Mouse (Mus musculus) intestine, embryonic 14.5 days (tissue): ENCODE results near the gene Gm17304. TPM values are rescaled to one million over a fixed set of nuclear protein-coding genes. Genes with fewer than 3 reads are reported as not detected.

Source experiments
- ATAC-seq: fragments of 200-750 bp; cut with Nextera tagmentation; replicated peaks from 2 replicates; pipeline ENCODE4 v1.8.0; 2017; ENCODE audit warnings: low read depth, moderate number of reproducible peaks, moderate TSS enrichment, moderate library complexity; ENCODE audit not compliant: low FRiP score, low TSS enrichment
- DNase-seq: peaks from one replicate; pipeline ENCODE4 v3.0.0-alpha.2; 2018; ENCODE audit warnings: low spot score
- H3K27ac ChIP-seq: fragments of 300-500 bp; sonication (generic); 2 replicates; pipeline ENCODE4 v1.5.1; 2014; ENCODE audit warnings: low read depth, mild to moderate bottlenecking, control low read depth
- H3K27me3 ChIP-seq: fragments of 300-500 bp; sonication (generic); replicated peaks from 2 replicates; pipeline ENCODE4 v1.6.1; 2014; ENCODE audit warnings: low read length, control low read depth; ENCODE audit not compliant: control insufficient read depth, insufficient read depth
- H3K36me3 ChIP-seq: fragments of 300-500 bp; sonication (generic); 2 replicates; pipeline ENCODE4 v1.6.1; 2014; ENCODE audit warnings: low read length, control low read depth; ENCODE audit not compliant: control insufficient read depth, insufficient read depth
- H3K4me1 ChIP-seq: fragments of 300-500 bp; sonication (generic); replicated peaks from 2 replicates; pipeline ENCODE4 v1.6.1; 2014; ENCODE audit warnings: low read length, control low read depth, mixed read lengths; ENCODE audit not compliant: control insufficient read depth, insufficient read depth
- H3K4me2 ChIP-seq: fragments of 300-500 bp; sonication (generic); 2 replicates; pipeline ENCODE4 v1.6.1; 2014; ENCODE audit warnings: low read length
- H3K4me3 ChIP-seq: fragments of 300-500 bp; sonication (generic); 2 replicates; pipeline ENCODE4 v1.5.1; 2014; ENCODE audit warnings: low read depth, low read length, control low read depth, mixed read lengths
- H3K9ac ChIP-seq: fragments of 300-500 bp; sonication (generic); 2 replicates; pipeline ENCODE4 v1.6.1; 2014; ENCODE audit warnings: mild to moderate bottlenecking, low read length
- H3K9me3 ChIP-seq: fragments of 300-500 bp; sonication (generic); 2 replicates; pipeline ENCODE4 v1.6.1; 2016; ENCODE audit warnings: low read length, control low read depth; ENCODE audit not compliant: control insufficient read depth
- WGBS: fragments of 180-500 bp; shearing (Covaris S2); extraction: QIAGEN DNeasy Blood & Tissue Kit; methylation state at CpG from one replicate; pipeline ENCODE4 v1.1.7; 2014; 5-methylcytosine and 5-hydroxymethylcytosine counted together
- polyA plus RNA-seq: library from polyadenylated mRNA; unstranded; fragments of >200 nt; fragmentation: Nextera tagmentation; extraction: Ambion mirVana; gene quantifications from 2 replicates; pipeline ENCODE4 v1.2.1, GENCODE M21; 2014

Gene Gm17304
- polyA plus RNA-seq, 1 experiment from 2014 or later: not detected

GRCm38 (mm10) chr5:106607081-106607480 is 1.8 kb upstream of the Gm17304 start:
- ATAC-seq (no peak), DNase-seq (no peak)
- Histone ChIP-seq H3K9me3 (no peaks in the 10 kb centered on the region), H3K4me3 (no peak overlapping the region), H3K27me3 (no peaks in the 10 kb centered on the region), H3K4me1 (no peaks in the 10 kb centered on the region), H3K27ac (no peak overlapping the region), H3K36me3 (peaks cover 12% of the 10 kb centered on the region; the same call in 1 of the 2 replicates), H3K4me2 (no peak overlapping the region), H3K9ac (no peak overlapping the region)
- WGBS: 80% methylated on average over 5 of the region's 5 CpGs

GRCm38 (mm10) chr5:106612151-106612550 is 3.3 kb downstream of the Gm17304 start:
- WGBS: 89% methylated on average over 2 of the region's 2 CpGs
- H3K9me3 ChIP-seq: no peaks in the 10 kb centered on the region
- 0 out of 2 replicates have a peak, but pooled peaks cover 8% of the 10 kb centered on the region for H3K36me3 ChIP-seq
- H3K4me3 ChIP-seq: no peak overlapping the region
- H3K4me2 ChIP-seq: no peak overlapping the region
- no peaks in the 10 kb centered on the region for H3K4me1 ChIP-seq
- no peaks in the 10 kb centered on the region for H3K27me3 ChIP-seq
- ATAC-seq (no peak), DNase-seq (no peak)
- no peak overlapping the region for H3K27ac ChIP-seq
- no peak overlapping the region for H3K9ac ChIP-seq

DNA sequence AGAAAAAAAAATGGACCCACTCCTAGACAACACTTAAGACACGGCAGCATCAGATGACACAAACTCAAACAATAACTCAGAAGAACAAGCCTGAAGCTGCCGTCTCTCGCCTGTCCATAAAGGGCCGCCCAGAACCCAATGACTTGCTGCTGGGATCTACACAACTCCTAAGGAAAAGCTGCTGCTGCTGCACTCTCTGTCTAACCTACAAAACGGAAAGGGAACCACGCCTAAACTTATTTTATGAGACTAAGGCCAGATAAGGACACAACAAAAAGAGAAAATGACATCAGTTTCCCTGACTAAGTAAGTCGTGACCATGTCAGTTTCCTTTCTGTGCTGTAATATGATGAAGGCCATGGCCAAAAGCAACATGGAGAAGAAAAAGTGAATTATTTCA is 5.7 kb downstream of the Gm17304 start:
- H3K27ac ChIP-seq: no peak overlapping the region
- H3K4me3 ChIP-seq: no peak overlapping the region
- no peaks in the 10 kb centered on the region for H3K27me3 ChIP-seq
- no peak for ATAC-seq
- peaks cover 24% of the 10 kb centered on the region for H3K36me3 ChIP-seq
- no peak for DNase-seq
- H3K9ac ChIP-seq: no peak overlapping the region
- no peaks in the 10 kb centered on the region for H3K9me3 ChIP-seq
- no peaks in the 10 kb centered on the region for H3K4me1 ChIP-seq
- H3K4me2 ChIP-seq: no peak overlapping the region
- 72% methylated on average over 7 of the region's 7 CpGs for WGBS

DNA sequence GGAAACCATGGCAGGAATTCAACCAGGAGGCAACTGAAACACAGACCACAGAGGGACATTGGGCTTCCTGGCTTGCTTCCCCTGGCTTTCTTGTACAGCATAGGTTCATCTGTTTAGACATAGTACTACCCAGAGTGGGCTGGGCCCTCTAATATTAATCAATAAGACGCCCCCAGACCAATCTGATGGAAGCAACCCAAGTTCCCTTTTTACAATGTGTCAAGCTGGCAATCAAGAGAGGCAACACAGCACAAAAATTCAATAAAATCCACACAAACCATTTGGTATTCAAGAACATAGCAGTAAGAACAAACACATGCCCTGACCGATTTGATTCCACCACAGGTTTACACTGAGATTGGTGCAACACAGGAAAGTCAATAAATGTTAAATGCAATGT is 6.1 kb downstream of the Gm17304 start:
- 86% methylated on average over 2 of the region's 2 CpGs for whole genome bisulfite sequencing
- no peak overlapping the region for H3K4me3 ChIP-seq
- H3K9ac ChIP-seq: no peak overlapping the region

DNA sequence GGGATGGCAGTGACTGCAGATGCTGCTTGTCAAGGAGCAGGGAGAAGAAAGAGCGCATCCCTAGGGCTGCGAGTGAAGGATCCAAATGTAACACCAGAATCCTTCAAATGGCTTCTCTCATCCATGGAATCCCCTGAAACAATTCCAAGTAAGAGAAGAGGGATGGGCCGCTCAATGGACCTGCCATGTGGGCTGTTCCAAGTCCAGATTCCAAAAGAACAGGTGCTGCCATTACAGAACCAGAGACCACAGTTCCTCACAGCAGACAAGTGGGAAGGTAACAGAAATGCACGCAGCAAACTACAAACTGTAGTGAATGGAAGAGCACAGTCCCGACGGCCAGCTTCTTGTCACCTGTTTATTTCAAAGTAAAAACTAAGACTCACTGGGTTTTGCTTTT is 11.5 kb downstream of the Gm17304 start:
- no peak overlapping the region for H3K9ac ChIP-seq
- no peak overlapping the region for H3K27ac ChIP-seq
- peaks cover 48% of the 10 kb centered on the region for H3K36me3 ChIP-seq
- H3K4me3 ChIP-seq: no peak overlapping the region
- ATAC-seq: no peak
- 94% methylated on average over 6 of the region's 6 CpGs for WGBS
- H3K27me3 ChIP-seq: no peaks in the 10 kb centered on the region
- no peak overlapping the region for H3K4me2 ChIP-seq
- H3K4me1 ChIP-seq: no peaks in the 10 kb centered on the region
- DNase-seq: no peak
- no peaks in the 10 kb centered on the region for H3K9me3 ChIP-seq

More for the DNA sequence above, 6.1 kb downstream of the Gm17304 start:
- Histone ChIP-seq H3K36me3 (peaks cover 25% of the 10 kb centered on the region), H3K27me3 (no peaks in the 10 kb centered on the region), H3K4me2 (no peak overlapping the region), H3K9me3 (no peaks in the 10 kb centered on the region), H3K27ac (no peak overlapping the region), H3K4me1 (no peaks in the 10 kb centered on the region)
- DNase-seq (no peak), ATAC-seq (no peak)

- Histone ChIP-seq H3K27ac (no peak overlapping the region), H3K36me3 (peaks cover 48% of the 10 kb centered on the region), H3K4me3 (no peak overlapping the region), H3K4me2 (no peak overlapping the region), H3K4me1 (no peaks in the 10 kb centered on the region), H3K9me3 (no peaks in the 10 kb centered on the region), H3K9ac (no peak overlapping the region), H3K27me3 (no peaks in the 10 kb centered on the region)
- DNase-seq (no peak), ATAC-seq (no peak)
- WGBS: 93% methylated on average over 5 of the region's 5 CpGs
These were observed 13.3 kb downstream of the Gm17304 start for GRCm38 (mm10) chr5:106622193-106622592.

DNA sequence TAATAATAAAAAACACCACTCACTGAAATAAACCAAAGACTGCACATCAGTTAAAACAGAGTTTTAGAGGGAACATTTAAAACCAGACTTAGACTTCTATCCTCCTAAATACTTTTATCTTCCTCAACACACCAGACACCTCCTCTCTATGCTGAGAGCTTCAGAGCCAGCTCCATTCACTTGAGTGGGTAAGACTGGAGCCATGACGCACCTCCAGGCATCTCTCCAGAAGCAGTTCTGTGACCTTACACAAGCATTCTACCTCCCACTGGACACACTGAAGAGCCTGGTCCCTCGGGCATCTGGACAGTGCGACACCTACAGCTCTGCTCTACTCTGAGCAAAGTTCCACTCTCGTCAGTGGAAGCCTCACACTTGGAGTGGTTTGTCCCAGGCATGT is 14.4 kb downstream of the Gm17304 start:
- Histone ChIP-seq H3K27me3 (no peaks in the 10 kb centered on the region), H3K4me3 (no peak overlapping the region), H3K4me2 (no peak overlapping the region), H3K9ac (no peak overlapping the region), H3K4me1 (no peaks in the 10 kb centered on the region), H3K9me3 (no peaks in the 10 kb centered on the region), H3K27ac (no peak overlapping the region), H3K36me3 (peaks cover 41% of the 10 kb centered on the region)
- 88% methylated on average over 4 of the region's 4 CpGs for WGBS
- ATAC-seq: no peak
- DNase-seq: no peak

DNA sequence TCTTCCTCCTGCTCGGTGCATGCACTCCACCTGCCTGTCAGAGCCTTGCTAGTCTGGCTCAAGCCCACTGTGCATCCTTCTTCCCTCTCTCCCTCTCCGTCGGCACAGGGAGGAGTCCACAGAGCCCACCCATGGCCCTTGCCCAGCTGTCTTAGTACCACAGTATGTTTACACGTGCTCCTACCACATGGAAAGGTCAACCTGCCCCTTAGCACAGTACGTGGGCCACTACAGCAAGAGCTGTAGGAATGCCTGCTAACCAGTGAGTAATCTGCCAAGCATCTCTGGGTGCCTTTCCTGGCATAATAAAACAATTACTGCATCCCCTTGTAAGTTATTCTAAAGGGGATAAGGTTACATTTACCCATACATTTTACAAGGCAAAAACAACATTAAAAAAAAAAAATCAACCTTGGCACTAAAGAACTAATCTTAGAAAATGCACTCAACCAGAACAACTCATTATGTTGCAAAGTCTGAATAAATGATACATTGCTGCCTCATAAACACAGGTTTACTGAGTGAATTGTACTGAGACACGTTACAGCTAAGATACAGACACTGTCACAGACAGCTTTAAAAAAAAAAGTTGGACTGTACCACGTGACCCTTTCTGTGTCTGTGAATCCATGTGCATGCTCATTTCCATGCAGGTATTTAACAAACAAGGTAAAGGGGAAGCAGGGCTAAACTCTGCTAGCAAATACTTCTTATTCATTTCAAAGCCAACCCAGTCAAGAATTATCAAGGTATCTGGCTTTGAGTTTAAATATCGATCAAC is 19.7 kb downstream of the Gm17304 start:
- Histone ChIP-seq H3K36me3 (peaks cover 22% of the 10 kb centered on the region), H3K9me3 (no peaks in the 10 kb centered on the region), H3K4me2 (no peak overlapping the region), H3K4me3 (no peak overlapping the region), H3K27me3 (no peaks in the 10 kb centered on the region), H3K9ac (no peak overlapping the region), H3K4me1 (no peaks in the 10 kb centered on the region), H3K27ac (no peak overlapping the region)
- ATAC-seq (no peak), DNase-seq (no peak)
- WGBS: 64% methylated on average over 8 of the region's 8 CpGs

DNA sequence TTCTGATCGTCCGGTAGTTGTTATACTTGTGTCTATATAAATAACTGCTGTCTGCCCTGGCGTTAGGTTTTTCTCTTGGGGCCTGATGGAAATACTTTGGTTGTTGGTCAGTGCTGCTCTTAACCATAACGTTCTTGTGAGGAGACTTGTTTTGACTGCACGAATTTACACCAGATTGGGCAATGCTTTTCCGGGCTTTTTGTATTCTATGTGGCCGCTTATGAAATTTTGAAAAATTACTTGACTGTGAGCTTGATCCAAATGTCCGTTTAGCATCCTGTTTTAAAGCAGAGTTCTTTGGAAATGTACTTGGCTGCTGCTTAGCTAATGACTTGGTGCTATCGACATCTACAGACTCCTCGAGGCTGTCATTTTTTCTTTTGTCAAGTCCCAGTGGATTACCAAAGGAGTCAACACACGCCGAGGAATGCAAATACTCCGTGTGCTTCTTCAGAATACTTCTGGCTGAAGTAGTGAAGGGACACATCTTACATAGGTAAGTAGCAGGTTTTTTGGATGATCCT is 27.6 kb downstream of the Gm17304 start:
- H3K27me3 ChIP-seq: no peaks in the 10 kb centered on the region
- ATAC-seq (no peak), DNase-seq (no peak)
- H3K4me2 ChIP-seq: no peak overlapping the region
- WGBS: 90% methylated on average over 13 of the region's 13 CpGs
- H3K4me3 ChIP-seq: no peak overlapping the region
- peaks cover 49% of the 10 kb centered on the region for H3K36me3 ChIP-seq
- no peak overlapping the region for H3K27ac ChIP-seq
- H3K9ac ChIP-seq: no peak overlapping the region
- H3K4me1 ChIP-seq: no peaks in the 10 kb centered on the region
- no peaks in the 10 kb centered on the region for H3K9me3 ChIP-seq
